Mouse (Mus musculus) neural tube, embryonic 10.5 days (tissue): ENCODE measurements around the gene Erc2.
A peak's percentile ranks its signal among the peaks of the same experiment; 100 is the strongest.

ENCODE experiments used
- DNase-seq: peaks from one replicate; pipeline ENCODE4 v3.0.0-alpha.2; 2017; ENCODE audit warnings: low spot score; ENCODE audit errors: extremely low spot score

The Erc2 gene

GRCm38 (mm10) chr14:27622176-27622922 lies at the start of gene Erc2:
TSS of gene Erc2 (plus strand) at chr14:27622428.
- peak; percentile 81 for DNase-seq

- DNase-seq, result no peak
Measured at GRCm38 (mm10) chr14:27578443-27578842, 43.8 kb upstream of the Erc2 start.

- peak; percentile 15 for DNase-seq
Measured at GRCm38 (mm10) chr14:27589616-27590015, 32.6 kb upstream of the Erc2 start.

DNA sequence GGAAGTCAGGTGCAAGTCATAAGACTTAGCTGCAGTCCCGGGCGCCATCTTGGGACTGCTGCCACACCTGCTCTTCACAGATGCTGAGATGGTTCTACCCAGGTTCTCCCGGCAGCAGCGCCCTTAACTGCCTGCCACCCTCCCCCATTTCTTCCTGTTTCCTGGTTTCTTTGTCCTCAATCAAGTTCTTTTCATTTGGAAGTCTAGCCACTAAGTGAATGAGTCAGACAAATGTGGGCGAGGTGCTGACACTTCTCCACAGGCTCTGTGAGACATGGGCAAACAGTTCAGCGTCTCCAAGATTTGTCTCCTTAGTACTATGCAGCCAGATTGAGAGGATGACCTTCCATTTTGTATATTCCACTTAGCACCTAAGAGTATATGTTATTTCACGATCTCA lies 30.1 kb upstream of the Erc2 start:
- DNase-seq, result no peak

DNA sequence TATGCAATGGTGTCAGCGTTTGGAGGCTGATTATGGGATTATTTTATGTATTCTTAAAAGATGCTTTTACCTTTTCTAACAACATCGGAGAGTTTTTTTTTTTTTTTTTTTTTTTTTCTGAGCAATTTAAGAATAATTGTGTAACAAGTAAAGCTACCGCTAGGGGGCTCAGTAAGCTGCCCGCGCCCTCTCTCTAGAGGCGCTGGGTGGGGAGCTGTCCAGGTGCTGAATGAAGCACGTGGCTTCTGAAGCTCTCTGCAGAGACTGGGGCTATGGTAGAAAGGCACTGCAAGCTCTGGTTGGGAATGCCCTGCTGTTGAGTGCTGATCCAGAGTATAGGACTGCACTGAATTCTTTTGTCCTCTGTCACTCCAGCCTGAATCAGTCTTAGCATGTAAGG lies 26.0 kb upstream of the Erc2 start:
- peak; percentile 77 for DNase-seq

GRCm38 (mm10) chr14:27602136-27602535 lies 20.1 kb upstream of the Erc2 start:
- no peak for DNase-seq

GRCm38 (mm10) chr14:27607419-27607818 lies 14.8 kb upstream of the Erc2 start:
- DNase-seq, result no peak

DNA sequence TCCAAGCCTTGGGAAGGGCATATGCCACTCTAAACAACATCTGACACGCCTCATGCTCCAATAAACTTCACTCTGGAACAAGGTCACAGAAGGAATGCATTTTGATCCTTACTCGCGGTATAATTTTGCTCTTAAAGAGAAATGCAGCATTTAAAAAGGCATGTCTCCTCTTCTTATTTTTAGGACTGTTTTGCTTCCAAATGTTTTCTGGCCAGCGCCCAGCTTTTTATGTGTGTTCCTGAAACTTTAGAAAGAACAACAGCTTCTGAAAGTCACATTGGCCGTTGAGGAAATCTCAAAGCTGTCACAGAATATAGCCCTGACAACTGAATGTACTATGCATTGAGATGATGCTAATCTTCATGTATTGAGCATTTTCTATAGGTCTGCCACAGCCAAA lies 8.5 kb upstream of the Erc2 start:
- no peak for DNase-seq

GRCm38 (mm10) chr14:27617286-27617685 lies 4.9 kb upstream of the Erc2 start:
- no peak for DNase-seq

DNA sequence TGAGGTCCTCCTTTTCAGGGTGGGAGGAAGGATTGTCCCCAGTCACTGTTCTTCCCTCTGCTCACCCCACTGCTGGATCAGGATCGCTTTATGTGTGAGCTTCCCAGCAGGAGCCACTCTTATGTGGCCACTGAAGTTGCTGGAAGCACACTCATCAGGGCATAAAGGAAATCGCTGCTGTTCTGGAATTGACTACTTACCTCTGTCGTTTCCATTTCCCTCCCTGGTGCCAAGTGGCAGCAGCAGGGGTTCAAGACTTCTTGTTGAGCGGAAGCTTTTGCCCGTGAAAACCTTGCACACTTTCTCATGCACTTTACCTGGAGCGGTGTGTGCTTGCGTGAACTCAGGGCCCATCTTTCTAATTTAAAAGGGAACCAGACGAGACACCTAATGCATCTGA lies 652 bp upstream of the Erc2 start:
- DNase-seq, result no peak

GRCm38 (mm10) chr14:27622923-27623219 lies 643 bp downstream of the Erc2 start:
- DNase-seq, result no peak

DNA sequence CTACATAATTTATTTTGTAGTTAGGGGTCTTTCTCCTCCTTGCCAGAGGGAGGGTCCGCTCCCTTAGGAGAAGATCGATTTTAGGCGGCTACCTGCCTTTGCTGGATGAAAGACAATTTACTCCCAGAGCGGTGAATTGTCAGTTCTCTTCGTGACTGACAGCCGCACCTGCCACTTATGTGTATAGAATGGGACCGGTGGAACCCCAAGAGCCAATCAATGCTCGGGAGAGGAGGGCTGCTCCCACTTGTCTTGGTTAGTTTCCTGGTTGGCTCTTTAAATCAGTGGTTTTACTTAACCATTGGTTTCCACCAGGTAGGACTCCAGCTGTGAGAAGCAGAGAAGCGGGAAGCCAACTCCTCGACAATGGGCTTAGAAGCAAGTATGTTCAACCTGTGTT lies 1.1 kb downstream of the Erc2 start:
- DNase-seq, result peak; percentile 18

DNA sequence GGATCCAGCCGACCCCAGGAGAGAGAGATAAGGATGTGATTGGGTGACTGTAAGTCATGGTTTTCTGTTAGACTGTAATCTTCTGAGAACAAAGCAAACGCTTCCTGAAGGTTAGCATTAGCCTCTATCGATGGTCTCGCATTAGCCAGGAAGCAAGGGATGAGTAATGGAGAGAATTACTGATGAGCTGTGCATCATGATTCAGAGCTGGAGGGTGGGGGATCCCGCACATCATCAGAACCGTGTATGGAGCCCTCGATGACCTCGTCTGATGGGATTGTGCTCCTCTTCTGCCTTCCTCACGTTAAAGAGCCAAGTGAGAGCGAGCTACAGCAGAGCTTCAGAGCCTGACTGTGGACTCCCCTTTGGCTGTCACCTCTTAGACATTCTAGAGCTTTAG lies 6.5 kb downstream of the Erc2 start:
- no peak for DNase-seq

GRCm38 (mm10) chr14:27629369-27630012 lies 7.3 kb downstream of the Erc2 start:
- no peak for DNase-seq

DNA sequence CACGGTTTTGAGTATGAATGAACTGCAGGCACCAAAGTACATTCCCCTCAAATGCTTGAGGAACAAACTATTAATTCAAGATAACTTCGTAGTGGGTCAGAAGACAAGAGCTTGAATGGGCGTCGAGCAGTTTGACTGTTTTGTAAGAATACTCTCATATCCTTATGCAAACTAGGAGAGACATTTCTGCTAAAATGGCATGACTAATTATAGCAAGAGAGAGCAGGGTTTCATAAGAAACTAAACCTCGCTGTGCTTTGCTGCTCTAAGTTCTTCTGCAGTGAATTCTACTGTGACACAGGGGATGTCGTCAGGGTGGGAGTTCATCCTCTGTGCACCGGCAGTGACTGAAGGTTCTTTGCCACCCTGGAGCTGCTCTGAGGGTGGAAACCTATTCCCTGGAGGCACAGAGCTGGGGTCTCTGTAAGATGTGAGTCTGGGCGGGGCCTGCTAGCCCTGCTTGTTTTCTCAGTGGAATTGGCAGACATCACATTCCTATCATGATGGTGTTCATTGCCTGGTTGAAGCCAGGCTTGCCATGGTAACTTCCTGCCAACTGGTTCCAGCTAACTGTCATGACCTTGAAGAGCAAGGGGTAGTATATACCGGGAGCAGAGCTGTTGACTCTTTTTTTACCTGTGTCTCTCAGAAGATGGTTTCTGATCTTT lies 8.9 kb downstream of the Erc2 start:
- DNase-seq, result no peak

GRCm38 (mm10) chr14:27634761-27635160 lies 12.5 kb downstream of the Erc2 start:
- DNase-seq, result no peak

DNA sequence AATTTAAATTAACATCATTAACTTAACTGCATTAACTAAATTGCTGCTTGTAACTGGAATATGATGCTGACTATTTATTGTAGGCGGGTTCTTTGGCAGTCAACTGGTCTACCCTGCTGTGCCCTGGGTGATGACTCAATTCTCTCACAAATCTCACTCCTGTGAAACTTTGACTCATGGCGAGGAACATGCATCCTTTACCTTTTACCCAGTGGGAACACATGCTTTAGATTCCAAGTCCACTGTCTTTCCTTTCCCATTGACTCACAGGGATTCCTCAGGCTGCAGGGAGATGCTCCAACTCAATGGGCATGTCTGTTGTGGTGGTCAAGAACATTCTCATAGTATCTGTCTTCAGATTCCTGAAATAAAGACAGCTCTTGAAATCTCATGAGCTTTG lies 14.3 kb downstream of the Erc2 start:
- no peak for DNase-seq

GRCm38 (mm10) chr14:27641382-27641781 lies 19.2 kb downstream of the Erc2 start:
- DNase-seq, result no peak

GRCm38 (mm10) chr14:27642981-27643380 lies 20.8 kb downstream of the Erc2 start:
- DNase-seq, result no peak

DNA sequence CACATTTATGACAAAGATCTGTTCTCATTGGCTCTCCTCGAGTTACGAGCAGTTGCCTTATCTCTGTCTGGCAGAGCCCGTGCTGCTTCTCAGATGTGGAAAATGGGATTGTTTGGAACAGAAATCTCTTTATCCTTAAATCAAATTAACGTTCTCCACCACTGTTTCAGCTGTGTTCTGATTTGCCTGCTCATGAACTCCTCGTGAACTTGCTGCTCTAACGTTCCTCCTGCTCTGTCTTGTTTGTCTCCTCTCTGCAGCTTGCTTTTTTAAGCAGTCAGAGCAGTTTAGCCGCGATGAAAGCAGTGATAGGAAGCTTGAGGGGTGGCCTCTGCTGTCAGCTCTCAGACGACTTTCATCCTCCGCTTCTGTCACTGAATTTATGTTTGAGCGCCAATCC lies 32.4 kb downstream of the Erc2 start:
- DNase-seq, result no peak

DNA sequence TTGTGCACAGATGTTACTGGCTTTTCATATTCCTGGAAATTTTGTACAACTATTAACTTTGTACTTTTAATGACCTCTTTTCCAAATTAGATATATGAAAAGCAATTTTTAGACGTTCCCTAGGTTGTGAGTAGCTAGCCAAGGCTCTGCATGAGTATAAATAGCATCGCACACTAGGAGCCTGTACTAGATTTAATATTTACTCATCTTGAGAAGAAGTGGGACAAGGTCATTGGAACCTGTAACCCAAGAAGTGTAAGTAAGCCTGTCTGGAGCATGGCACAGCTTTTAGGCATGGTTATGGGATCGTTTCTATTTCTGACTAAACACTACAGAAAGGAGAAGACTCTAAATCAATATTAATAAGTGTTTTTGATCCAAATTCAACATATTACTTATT lies 36.4 kb downstream of the Erc2 start:
- no peak for DNase-seq

DNA sequence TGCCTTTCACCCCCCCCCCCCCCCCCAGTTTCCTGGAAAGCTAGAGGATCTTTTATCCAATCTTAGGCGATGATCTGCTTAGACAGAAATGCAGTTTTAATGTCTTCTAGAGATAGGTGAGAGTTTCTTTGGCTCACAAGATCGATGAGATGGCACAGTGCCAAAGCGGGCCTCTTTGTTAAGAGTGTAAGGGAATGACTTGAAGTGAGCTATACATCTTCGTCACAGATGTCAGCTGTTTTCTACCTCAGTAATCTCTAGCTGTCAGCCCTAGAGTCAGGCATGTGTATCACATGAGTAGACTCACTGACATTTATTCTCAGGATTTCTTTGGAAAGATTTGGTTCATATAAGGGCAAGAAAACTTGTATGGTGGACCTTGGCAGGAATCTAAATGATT lies 39.2 kb downstream of the Erc2 start:
- DNase-seq, result no peak

DNA sequence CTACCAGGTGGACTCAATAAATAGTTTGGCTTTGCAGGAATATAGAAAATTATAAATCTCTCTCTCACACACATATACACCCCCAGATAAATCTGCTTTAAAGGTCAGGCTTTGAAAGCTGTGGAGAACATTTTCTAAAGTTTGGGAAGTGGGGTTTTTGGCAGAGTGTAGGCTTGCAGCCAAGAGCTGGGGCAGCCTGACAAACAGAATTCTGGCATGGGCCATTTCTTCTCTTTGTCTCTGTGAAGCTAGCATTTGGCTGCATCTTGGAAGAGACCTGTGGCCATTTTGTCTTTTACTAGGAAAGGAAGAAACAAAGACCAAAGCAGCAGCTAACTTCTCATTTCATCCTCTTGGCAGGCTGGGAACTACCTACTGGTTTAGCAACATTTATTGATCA lies 40.0 kb downstream of the Erc2 start:
- DNase-seq, result no peak
